Mouse (Mus musculus) forelimb bud, embryonic 11.5 days (tissue): ENCODE measurements at regions not wholly inside any gene's neighbourhood (a gene's known extent, or its start where the extent isn't known, plus 50 kb on each side); places are given as distances from the start of the nearest gene placed in this dataset.

ENCODE experiments used
- DNase-seq: peaks from one replicate; pipeline ENCODE4 v3.0.0-alpha.2; 2012; ENCODE audit warnings: low read depth, low spot score

- no peak for DNase-seq
These were observed 150.8 kb upstream of the Cox10 start for GRCm38 (mm10) chr11:64230071-64230470.

GRCm38 (mm10) chr11:64220888-64221287 lies 141.6 kb upstream of the Cox10 start:
- DNase-seq, result no peak

- DNase-seq, result no peak
These were observed 137.9 kb upstream of the Cox10 start for GRCm38 (mm10) chr11:64217181-64217580.

- peak; percentile 47 for DNase-seq
These were observed 131.6 kb upstream of the Cox10 start for GRCm38 (mm10) chr11:64210916-64211315.

- DNase-seq, result no peak
These were observed 129.0 kb upstream of the Cox10 start for GRCm38 (mm10) chr11:64208306-64208705.

GRCm38 (mm10) chr11:64207358-64207864 lies 128.1 kb upstream of the Cox10 start:
- no peak for DNase-seq

GRCm38 (mm10) chr11:64206155-64206554 lies 126.9 kb upstream of the Cox10 start:
- no peak for DNase-seq

GRCm38 (mm10) chr11:64205069-64205468 lies 125.8 kb upstream of the Cox10 start:
- no peak for DNase-seq

- no peak for DNase-seq
These were observed 125.0 kb upstream of the Cox10 start for GRCm38 (mm10) chr11:64204305-64204704.

GRCm38 (mm10) chr11:64200874-64201273 lies 121.6 kb upstream of the Cox10 start:
- no peak for DNase-seq

GRCm38 (mm10) chr11:64195272-64195671 lies 116.0 kb upstream of the Cox10 start:
- DNase-seq, result no peak

GRCm38 (mm10) chr11:64188701-64189100 lies 109.4 kb upstream of the Cox10 start:
- DNase-seq, result no peak

- DNase-seq, result no peak
These were observed 108.5 kb upstream of the Cox10 start for GRCm38 (mm10) chr11:64187488-64188444.

GRCm38 (mm10) chr11:64187007-64187406 lies 107.7 kb upstream of the Cox10 start:
- no peak for DNase-seq

GRCm38 (mm10) chr11:64186590-64186989 lies 107.3 kb upstream of the Cox10 start:
- DNase-seq, result no peak

- DNase-seq, result no peak
These were observed 100.8 kb upstream of the Cox10 start for GRCm38 (mm10) chr11:64180036-64180435.

- peak; percentile 53 for DNase-seq
These were observed 94.3 kb upstream of the Cox10 start for GRCm38 (mm10) chr11:64173421-64174062.

GRCm38 (mm10) chr11:64172926-64173325 lies 93.7 kb upstream of the Cox10 start:
- DNase-seq, result no peak

GRCm38 (mm10) chr11:64168626-64169025 lies 89.4 kb upstream of the Cox10 start:
- DNase-seq, result no peak

- DNase-seq, result no peak
These were observed 85.5 kb upstream of the Cox10 start for GRCm38 (mm10) chr11:64164796-64165195.

- no peak for DNase-seq
These were observed 79.0 kb upstream of the Cox10 start for GRCm38 (mm10) chr11:64158281-64158680.

GRCm38 (mm10) chr11:64156640-64157039 lies 77.4 kb upstream of the Cox10 start:
- DNase-seq, result no peak

GRCm38 (mm10) chr11:64139483-64139882 lies 60.2 kb upstream of the Cox10 start:
- DNase-seq, result no peak
